ENCODE assay signal across 8 mouse cellular contexts in the genomic region with DNA sequence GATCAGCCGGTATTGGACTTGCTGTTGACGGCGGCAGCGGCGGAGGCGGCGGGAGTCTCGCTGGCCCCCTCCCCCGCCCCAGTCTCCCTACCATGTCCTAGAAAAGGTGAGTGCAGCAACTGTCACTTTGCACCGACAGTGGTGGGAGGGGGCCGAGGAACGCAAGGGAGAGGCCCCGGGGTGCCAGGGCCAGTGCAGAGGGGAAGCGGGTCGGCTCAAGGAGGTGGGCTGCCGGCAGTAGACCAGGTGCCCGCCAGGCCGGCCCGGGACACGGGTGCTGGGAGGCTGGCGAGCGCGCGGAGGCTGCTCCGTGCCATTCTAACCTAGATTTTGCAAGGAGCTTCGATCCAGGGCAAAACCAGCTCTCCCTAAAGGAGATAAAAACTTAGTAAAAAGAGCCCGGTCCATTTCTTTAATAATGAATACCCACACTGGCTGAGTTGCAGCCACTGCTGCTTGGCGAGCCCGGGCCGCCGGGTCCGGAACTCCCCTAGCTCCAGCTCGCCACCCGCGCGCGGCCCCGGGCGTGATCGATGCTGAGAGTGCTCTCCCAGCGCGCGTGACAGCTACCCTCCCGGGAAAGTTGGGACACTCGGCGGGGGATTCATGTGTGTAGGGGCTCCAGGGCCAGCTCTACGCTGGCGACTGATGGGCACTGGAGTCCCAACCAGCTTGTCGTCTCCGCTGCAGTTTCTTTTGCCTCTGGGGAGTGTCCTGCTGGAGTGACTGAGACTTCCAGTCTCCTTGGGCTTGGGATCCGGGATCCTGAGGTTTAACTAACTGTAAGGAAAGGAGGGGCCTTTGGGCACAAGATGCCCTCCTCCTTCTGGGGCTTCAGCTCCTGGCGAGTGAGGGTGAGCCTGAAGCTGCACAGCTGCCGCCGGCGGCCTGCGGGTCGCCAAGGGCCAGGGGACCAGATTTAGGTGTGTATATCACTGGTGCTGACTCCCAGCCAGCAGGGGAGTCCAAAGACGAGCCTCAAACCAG. TPM values are rescaled to one million over a fixed set of nuclear protein-coding genes. Genes with fewer than 3 reads are reported as not detected.
DNase-seq lines count a peak whose midpoint lies in the region; ATAC-seq lines count a peak whose summit lies in the region.

No protein-coding gene starts in this region.

- DNase-seq in 3134 (ENCODE audit: extremely low read depth, insufficient read length, low spot score) (peak; percentile 2), liver (peak; percentile 12)
- peak; percentile 37 for DNase-seq in adrenal gland, adult 8-10 months
- DNase-seq in embryonic facial prominence, embryonic 14.5 days (ENCODE audit: low spot score) = peak; percentile 22
- peak; percentile 36 to 42 for DNase-seq in urinary bladder, postnatal 36 days (ENCODE audit: low spot score in 2 of 2)

- under 1% methylated on average over 57 of the region's 58 CpGs for WGBS in embryonic facial prominence, embryonic 14.5 days
- WGBS in heart, embryonic 12.5 days = under 1% methylated on average over 58 of the region's 58 CpGs
- under 1% methylated on average over 58 of the region's 58 CpGs for WGBS in kidney, embryonic 15.5 days
- WGBS in neural tube, embryonic 13.5 days = under 1% methylated on average over 58 of the region's 58 CpGs

- peak overlapping the region; percentile 63 for H3K9ac ChIP-seq in embryonic facial prominence, embryonic 14.5 days (ENCODE audit: low read depth, low read length)
- peak overlapping the region; percentile 62 for H3K9ac ChIP-seq in heart, embryonic 12.5 days
- H3K9ac ChIP-seq in kidney, embryonic 15.5 days = peak overlapping the region; percentile 41
- peak overlapping the region; percentile 75 for H3K9ac ChIP-seq in neural tube, embryonic 13.5 days

- no peak overlapping the region for H3K27ac ChIP-seq in embryonic facial prominence, embryonic 14.5 days (replicated peaks; ENCODE audit: low read depth, low read length)
- no peak overlapping the region for H3K27ac ChIP-seq in heart, embryonic 12.5 days (ENCODE audit: poor library complexity, severe bottlenecking)
- no peak overlapping the region for H3K27ac ChIP-seq in kidney, embryonic 15.5 days
- no peak overlapping the region for H3K27ac ChIP-seq in neural tube, embryonic 13.5 days (replicated peaks)

- peak overlapping the region; percentile 67 for H3K4me3 ChIP-seq in embryonic facial prominence, embryonic 14.5 days (ENCODE audit: low read depth, low read length)
- peak overlapping the region; percentile 77 for H3K4me3 ChIP-seq in heart, embryonic 12.5 days
- peak overlapping the region; percentile 68 for H3K4me3 ChIP-seq in kidney, embryonic 15.5 days (replicated peaks)
- peak overlapping the region; percentile 69 for H3K4me3 ChIP-seq in neural tube, embryonic 13.5 days

- H3K9me3 ChIP-seq in embryonic facial prominence, embryonic 14.5 days (ENCODE audit: control insufficient read depth, low read length) = no peaks in the 10 kb centered on the region
- no peaks in the 10 kb centered on the region for H3K9me3 ChIP-seq in heart, embryonic 12.5 days (replicated peaks)
- no peaks in the 10 kb centered on the region for H3K9me3 ChIP-seq in kidney, embryonic 15.5 days (replicated peaks)
- H3K9me3 ChIP-seq in neural tube, embryonic 13.5 days = no peaks in the 10 kb centered on the region

- ATAC-seq in embryonic facial prominence, embryonic 14.5 days (ENCODE audit: low read depth) = no peak
- ATAC-seq in heart, embryonic 12.5 days (ENCODE audit: insufficient number of reproducible peaks, low FRiP score) = no peak
- ATAC-seq in kidney, embryonic 15.5 days (replicated peaks; ENCODE audit: low FRiP score) = no peak
- ATAC-seq in neural tube, embryonic 13.5 days (ENCODE audit: low read depth) = no peak

- peaks cover 55% of the 10 kb centered on the region for H3K27me3 ChIP-seq in embryonic facial prominence, embryonic 14.5 days (replicated peaks; ENCODE audit: control insufficient read depth, insufficient read depth, low read length)
- peaks cover 23% of the 10 kb centered on the region; the same call in 1 of the 2 replicates for H3K27me3 ChIP-seq in heart, embryonic 12.5 days (replicated peaks)
- H3K27me3 ChIP-seq in kidney, embryonic 15.5 days = peaks cover 64% of the 10 kb centered on the region
- H3K27me3 ChIP-seq in neural tube, embryonic 13.5 days = peaks cover 45% of the 10 kb centered on the region

- H3K4me2 ChIP-seq in embryonic facial prominence, embryonic 14.5 days (ENCODE audit: low read depth, low read length) = peak overlapping the region; percentile 100
- H3K4me2 ChIP-seq in heart, embryonic 12.5 days = peak overlapping the region; percentile 100
- peak overlapping the region; percentile 95 for H3K4me2 ChIP-seq in kidney, embryonic 15.5 days
- H3K4me2 ChIP-seq in neural tube, embryonic 13.5 days = peak overlapping the region; percentile 100

- no peaks in the 10 kb centered on the region for H3K36me3 ChIP-seq in embryonic facial prominence, embryonic 14.5 days (ENCODE audit: control insufficient read depth, insufficient read depth, low read length)
- no peaks in the 10 kb centered on the region for H3K36me3 ChIP-seq in heart, embryonic 12.5 days
- H3K36me3 ChIP-seq in kidney, embryonic 15.5 days = no peaks in the 10 kb centered on the region
- no peaks in the 10 kb centered on the region for H3K36me3 ChIP-seq in neural tube, embryonic 13.5 days

- 0 out of 2 replicates have a peak, but pooled peaks cover 3% of the 10 kb centered on the region for H3K4me1 ChIP-seq in embryonic facial prominence, embryonic 14.5 days (ENCODE audit: control insufficient read depth, insufficient read depth, low read length)
- H3K4me1 ChIP-seq in heart, embryonic 12.5 days (replicated peaks) = peaks cover 15% of the 10 kb centered on the region; the same call in 1 of the 2 replicates
- peaks cover 36% of the 10 kb centered on the region for H3K4me1 ChIP-seq in kidney, embryonic 15.5 days
- H3K4me1 ChIP-seq in neural tube, embryonic 13.5 days (replicated peaks) = peaks cover 32% of the 10 kb centered on the region

RNA-seq across cellular contexts. Expression of a gene that starts 1.2 kb away (rescaled TPM):
- 10 to 100 TPM; 17.6 to 26.3 (median 20.7) TPM for total RNA-seq in adrenal gland, adult 8-10 months (2022)
- polyA plus RNA-seq in embryonic facial prominence, embryonic 14.5 days (2014; fragmentation: Nextera tagmentation; extraction: Ambion mirVana) = 6.5 and 7.7 TPM in 2 replicates
- polyA plus RNA-seq in heart, embryonic 12.5 days (2016; fragmentation: Nextera tagmentation; extraction: Ambion mirVana) = 1.6 and 2.1 TPM in 2 replicates
- polyA plus RNA-seq in kidney, embryonic 15.5 days (2015; fragmentation: Nextera tagmentation; extraction: Ambion mirVana) = 3.7 and 5.1 TPM in 2 replicates
- polyA plus RNA-seq in neural tube, embryonic 13.5 days (2015; fragmentation: Nextera tagmentation; extraction: Ambion mirVana) = 2.4 and 4.9 TPM in 2 replicates
